Mouse (Mus musculus): Measurements from ENCODE around the gene Mfsd9.
"Not testable (repeated sequence)": the region's sequence is repeated elsewhere in the genome, so short reads cannot be mapped to it uniquely, and the experiment has no call there.

Mfsd9 gene

GRCm38 (mm10) chr1:40783450-40783849 lies 7.0 kb downstream of the Mfsd9 start:
- DNase-seq (ENCODE audit: low spot score), result no peak

- DNase-seq (ENCODE audit: low spot score), result no peak
Observed at GRCm38 (mm10) chr1:40776763-40777162, 13.7 kb downstream of the Mfsd9 start.

GRCm38 (mm10) chr1:40776102-40776501 lies 14.4 kb downstream of the Mfsd9 start:
- DNase-seq (ENCODE audit: low spot score), result no peak

GRCm38 (mm10) chr1:40774040-40774439 lies 16.4 kb downstream of the Mfsd9 start:
- no peak for DNase-seq (ENCODE audit: low spot score)

GRCm38 (mm10) chr1:40773234-40773633 lies 17.3 kb downstream of the Mfsd9 start:
- DNase-seq (ENCODE audit: low spot score), result no peak

GRCm38 (mm10) chr1:40771196-40771970 lies 19.1 kb downstream of the Mfsd9 start:
- no peak for DNase-seq (ENCODE audit: low spot score)

- no peak for DNase-seq (ENCODE audit: low spot score)
Observed at GRCm38 (mm10) chr1:40769331-40769894, 21.1 kb downstream of the Mfsd9 start.

- no peak for DNase-seq (ENCODE audit: low spot score)
Observed at GRCm38 (mm10) chr1:40768606-40769005, 21.9 kb downstream of the Mfsd9 start.

- no peak for DNase-seq (ENCODE audit: low spot score)
Observed at GRCm38 (mm10) chr1:40767588-40767987, 22.9 kb downstream of the Mfsd9 start.

GRCm38 (mm10) chr1:40765521-40765920 lies 25.0 kb downstream of the Mfsd9 start:
- DNase-seq (ENCODE audit: low spot score), result no peak

- no peak for DNase-seq (ENCODE audit: low spot score)
Observed at GRCm38 (mm10) chr1:40764701-40765275, 25.7 kb downstream of the Mfsd9 start.

- no peak for DNase-seq (ENCODE audit: low spot score)
Observed at GRCm38 (mm10) chr1:40764042-40764441, 26.4 kb downstream of the Mfsd9 start.

GRCm38 (mm10) chr1:40759751-40760445 lies 30.6 kb downstream of the Mfsd9 start:
- no peak for DNase-seq (ENCODE audit: low spot score)

GRCm38 (mm10) chr1:40746089-40746488 lies 44.4 kb downstream of the Mfsd9 start:
- no peak for DNase-seq (ENCODE audit: low spot score)

GRCm38 (mm10) chr1:40740739-40741138 lies 49.7 kb downstream of the Mfsd9 start:
- no peak for DNase-seq (ENCODE audit: low spot score)

- DNase-seq (ENCODE audit: low spot score), result not testable (repeated sequence)
Observed at GRCm38 (mm10) chr1:40738246-40738645, 52.2 kb downstream of the Mfsd9 start.

- DNase-seq (ENCODE audit: low spot score), result no peak
Observed at GRCm38 (mm10) chr1:40737671-40738070, 52.8 kb downstream of the Mfsd9 start.

- DNase-seq (ENCODE audit: low spot score), result no peak
Observed at GRCm38 (mm10) chr1:40728636-40729035, 61.9 kb downstream of the Mfsd9 start.

- DNase-seq (ENCODE audit: low spot score), result no peak
Observed at GRCm38 (mm10) chr1:40727404-40727803, 63.1 kb downstream of the Mfsd9 start.

GRCm38 (mm10) chr1:40726051-40726450 lies 64.4 kb downstream of the Mfsd9 start:
- no peak for DNase-seq (ENCODE audit: low spot score)

All from ovary, postnatal 10 days (tissue).